Mouse (Mus musculus): Measurements from ENCODE around the gene 1700031F05Rik.
"Not testable (repeated sequence)": the region's sequence is repeated elsewhere in the genome, so short reads cannot be mapped to it uniquely, and the experiment has no call there.

1700031F05Rik gene

GRCm38 (mm10) chrX:102867871-102868270 lies at the start of gene 1700031F05Rik:
1700031F05Rik (minus strand) TSS chrX:102867971.
- no peak for DNase-seq (ENCODE audit: low read depth, low spot score)

GRCm38 (mm10) chrX:102914823-102915222 lies 47.1 kb upstream of the 1700031F05Rik start:
- DNase-seq (ENCODE audit: low read depth, low spot score) = not testable (repeated sequence)

DNA sequence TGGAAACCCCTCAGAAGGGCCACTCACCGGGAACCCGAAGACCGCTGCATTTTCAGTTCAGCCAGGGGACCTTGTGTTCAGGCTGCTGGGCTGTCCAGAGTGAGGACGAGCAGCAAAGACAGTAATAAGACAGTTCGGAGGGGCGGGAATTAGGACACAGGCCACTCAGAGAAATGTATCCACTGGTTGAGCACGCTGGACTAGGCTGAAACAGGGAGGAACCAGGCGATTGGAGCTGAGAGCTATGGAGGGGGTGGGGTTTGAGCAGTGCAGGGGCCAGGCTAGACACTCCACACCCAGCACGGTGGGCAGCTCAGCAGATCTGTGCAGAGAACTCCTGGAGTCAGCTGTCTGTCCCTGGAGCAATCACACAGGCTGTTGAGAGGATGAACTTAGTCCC lies 40.8 kb upstream of the 1700031F05Rik start, which contains the start of the genes Dmrtc1a and 1700011M02Rik:
Gene Dmrtc1a, minus strand, starts transcription at position 101 of the 400 bp plus-strand sequence.
Gene 1700011M02Rik, plus strand, starts transcription at position 319 of the 400 bp plus-strand sequence.
- not testable (repeated sequence) for DNase-seq (ENCODE audit: low read depth, low spot score)

- not testable (repeated sequence) for DNase-seq (ENCODE audit: low read depth, low spot score)
Observed at GRCm38 (mm10) chrX:102854516-102854915, 13.3 kb downstream of the 1700031F05Rik start, which contains the start of gene Dmrtc1c2. Dmrtc1c2 (minus strand) TSS chrX:102854616.

DNA sequence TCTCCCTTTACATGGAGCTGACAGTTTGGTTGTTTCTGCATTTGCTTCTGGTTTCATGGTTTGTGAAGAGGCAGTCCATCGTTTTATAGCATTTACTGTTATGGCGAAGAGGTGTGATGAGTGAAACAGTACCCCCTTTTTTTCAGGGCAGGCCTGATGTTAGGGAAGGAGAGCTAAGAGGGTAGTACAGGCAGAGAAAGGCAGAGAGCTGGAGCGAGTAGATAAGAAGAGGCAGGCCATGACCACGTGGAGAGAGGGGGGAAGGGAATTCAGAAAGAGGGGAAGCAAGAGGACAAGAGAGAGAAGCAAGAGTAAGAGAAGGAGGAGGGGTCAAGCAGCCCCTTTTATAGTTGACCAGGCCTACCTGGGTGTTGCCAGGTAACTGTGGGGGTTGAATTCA lies 55.5 kb downstream of the 1700031F05Rik start:
- no peak for DNase-seq (ENCODE audit: low read depth, low spot score)
